Mouse (Mus musculus): ENCODE data around the gene Ypel1.

The Ypel1 gene

DNA sequence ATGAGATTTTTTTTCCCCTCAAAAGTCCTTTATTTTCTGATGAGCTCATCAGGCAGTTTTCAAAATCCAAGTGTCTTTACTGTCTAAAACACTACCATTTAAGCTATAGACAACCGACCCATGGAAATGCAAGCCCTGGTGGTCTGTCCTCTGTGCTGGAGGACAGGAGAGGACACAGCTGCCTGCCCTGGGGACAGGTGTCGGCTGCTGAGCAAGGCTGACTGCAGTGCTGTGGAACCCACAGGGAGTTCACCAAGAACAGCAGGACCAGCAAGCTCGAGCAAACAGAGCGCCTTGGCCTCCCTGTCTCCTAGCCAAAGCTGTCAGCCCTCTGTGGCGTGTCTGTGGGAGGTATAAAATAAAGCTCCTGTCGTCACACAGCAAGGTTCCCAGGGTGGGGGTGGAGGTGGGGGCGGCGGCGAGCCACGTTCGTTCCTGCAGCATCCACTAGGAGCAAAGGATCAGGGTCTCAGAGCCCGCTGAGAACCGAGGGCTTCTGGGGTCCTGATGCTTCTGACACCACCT, 17.2 kb downstream of the Ypel1 start:
- DNase-seq (ENCODE audit: low spot score in 2 of 2): no peak

DNA sequence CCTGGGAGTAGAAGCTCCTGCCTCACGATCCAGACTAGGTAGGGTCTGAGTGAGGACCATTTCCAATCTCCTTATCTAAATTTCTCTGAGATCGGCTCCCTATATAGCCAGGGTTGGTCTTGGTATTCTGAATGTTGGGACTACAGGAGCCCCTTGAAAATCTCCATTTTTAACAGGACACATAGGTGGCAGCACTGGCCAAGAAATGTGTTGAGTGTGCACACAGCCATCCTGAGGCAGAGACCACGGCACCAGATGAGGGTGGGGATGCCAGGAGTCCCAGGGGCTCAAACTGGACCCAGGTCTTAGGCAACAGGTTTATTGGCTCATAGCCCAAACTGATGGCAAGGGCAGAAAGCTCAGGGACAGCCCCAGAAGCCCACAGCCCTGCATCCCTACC, 18.9 kb downstream of the Ypel1 start:
- no peak for DNase-seq (ENCODE audit: low spot score in 2 of 2)

DNA sequence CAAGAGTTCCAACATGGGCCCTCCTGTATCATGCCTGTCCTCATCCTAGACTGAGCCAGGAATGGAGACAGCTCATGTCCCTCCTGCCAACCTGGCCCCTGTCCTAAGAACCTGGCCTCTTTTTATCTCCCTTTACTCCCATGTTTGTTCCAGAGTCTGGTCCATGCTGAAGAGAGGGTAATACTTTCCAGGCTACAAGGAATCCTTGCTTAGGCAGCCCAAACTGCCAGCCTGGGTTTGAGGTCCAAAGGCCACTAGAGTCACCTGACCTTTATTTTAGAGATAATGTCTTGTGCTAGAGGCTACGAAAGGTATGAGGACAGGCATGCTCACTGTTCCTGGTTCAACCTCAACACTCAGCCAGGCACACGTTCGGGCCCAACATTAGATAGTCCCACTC, 27.4 kb downstream of the Ypel1 start:
- DNase-seq (ENCODE audit: low spot score in 2 of 2): no peak

DNA sequence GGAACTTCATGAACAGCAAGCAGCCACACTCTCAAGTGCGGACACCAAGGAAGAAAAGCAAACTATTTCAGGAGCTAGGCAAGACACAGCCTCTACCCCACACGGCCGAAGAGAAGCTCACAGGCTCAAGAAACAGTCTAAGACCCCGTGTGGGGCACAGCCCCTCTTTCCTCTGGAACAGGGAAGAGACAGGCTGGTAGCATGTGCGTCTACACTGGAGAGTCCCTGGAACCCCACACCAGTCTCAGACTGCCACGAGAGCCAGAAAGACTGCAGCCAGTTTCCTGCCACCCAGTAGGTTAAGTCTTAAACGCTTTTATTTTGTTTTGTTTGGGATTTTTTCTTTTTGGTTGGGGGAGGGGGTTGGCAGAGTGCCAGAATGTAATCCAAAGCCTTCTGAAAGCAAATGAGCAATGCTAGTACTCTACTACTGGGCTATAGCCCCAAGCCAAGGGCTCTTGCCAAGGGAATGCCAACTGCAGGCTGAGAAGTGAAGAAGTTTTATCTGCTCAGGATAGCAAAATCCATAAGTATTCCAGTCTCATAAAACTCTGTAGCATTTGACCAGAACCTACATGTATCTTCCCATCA, 33.2 kb downstream of the Ypel1 start:
- no peak for DNase-seq (ENCODE audit: low spot score in 2 of 2)

DNA sequence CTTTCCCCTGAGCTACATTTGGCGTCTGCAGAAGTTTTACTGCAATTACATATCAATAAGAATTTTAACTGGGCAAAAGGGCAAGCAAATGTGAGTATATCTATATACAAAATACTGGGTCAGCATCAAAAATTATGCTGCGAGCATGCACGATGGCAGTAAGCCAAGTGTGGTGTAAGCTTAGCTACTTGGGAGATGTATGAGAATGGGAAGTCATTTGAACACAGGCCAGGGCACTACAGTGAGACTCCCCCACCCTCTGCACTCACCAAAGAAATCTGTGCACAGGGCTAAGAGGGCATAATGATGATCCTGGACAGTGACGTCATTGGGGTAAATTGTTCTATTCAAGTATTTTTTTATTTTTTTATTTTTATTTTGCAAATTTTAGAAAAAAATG, 35.1 kb downstream of the Ypel1 start:
- DNase-seq (ENCODE audit: low spot score in 2 of 2): no peak

DNA sequence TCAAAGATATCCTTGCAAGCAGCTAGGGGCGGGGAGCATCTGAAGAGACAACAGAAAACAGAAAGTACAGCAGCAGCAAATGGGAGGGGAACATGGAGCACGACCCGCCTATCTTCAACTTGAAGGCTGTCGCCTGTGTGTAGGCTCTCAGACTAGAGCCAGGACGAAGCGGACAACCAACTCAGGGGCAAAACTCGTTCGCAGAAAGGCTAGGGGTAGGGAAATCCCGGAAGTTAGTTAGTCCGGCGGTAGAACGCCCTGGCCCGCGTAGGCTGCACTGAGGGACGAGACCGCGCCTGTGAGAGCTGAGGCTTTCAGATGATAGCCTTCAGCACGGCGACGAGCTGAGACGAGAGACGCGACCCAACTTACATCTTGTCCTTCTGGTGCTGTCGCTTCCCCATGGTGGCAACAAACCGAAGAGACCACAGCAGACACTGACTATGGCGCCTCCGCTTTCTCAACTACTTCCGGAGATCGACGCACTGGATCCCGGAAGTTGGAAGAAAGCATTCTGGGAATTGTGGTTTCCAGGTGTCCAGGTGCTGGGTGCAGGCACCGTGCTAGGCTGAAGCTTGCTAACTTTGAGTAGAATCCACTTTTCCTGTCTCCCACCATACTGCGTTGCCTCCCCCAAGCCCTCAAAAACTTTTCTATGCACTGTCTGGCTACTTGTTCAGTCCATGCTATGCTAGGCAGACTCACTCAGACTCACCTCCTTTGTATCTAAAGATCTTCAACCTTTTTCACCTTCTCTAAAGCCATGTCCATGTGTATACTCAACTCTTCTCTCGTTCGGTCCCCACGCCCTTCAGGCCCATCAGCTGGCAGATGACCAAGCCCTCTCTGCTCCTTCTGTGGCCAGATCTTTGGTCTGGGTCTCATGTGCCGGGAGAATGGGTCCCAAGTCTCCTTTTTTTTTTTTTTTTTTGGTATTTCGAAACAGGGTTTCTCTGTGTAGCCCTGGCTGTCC, 41.6 kb downstream of the Ypel1 start, which contains the start of gene Ppil2:
Gene Ppil2, minus strand, starts transcription at position 487 of the 973 bp plus-strand sequence.
- DNase-seq (ENCODE audit: low spot score in 2 of 2): peak; percentile 56 to 64

DNA sequence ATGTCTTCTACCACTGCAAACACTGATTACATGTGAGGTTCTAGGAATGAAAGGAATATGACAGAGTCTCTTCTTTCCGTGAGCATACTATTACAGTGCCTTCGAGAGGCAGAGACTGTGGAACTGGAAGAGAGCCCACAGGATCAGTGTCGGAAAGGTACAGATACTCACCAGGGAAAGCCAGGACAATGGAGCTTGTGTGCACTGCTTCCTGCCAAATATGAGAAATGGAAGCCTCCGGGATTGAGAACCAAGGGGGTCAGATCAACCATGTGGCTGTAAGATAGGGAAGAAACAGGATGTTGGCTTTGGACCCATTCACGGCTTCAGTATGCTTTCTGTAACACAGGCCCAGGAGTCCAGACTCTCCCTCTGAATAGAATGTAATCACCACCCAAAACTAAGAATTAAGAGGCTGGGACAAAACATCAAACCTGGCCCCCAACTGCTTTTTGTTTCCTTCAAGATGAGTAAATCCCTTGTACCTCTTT, 47.9 kb downstream of the Ypel1 start:
- DNase-seq (ENCODE audit: low spot score in 2 of 2): no peak

DNA sequence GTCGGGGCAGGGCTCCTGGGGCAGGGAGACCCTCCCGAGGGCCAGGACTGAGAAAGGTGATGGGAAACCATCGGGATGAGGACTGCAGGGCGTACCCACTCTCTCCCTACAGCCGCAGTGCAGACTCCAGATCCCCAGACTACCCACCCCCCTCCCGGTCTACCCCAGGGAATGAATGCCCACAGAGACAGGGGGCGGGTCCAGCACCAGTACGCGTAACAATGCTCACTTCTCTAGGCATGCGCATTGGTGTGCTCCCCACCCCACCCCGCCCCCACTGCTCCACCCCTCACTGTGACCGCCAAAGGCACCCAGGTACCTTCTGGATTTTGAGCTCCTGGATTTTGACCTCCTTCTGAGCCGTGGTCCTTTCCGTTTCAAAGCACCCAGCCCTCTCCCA, 52.1 kb downstream of the Ypel1 start:
- no peak for DNase-seq (ENCODE audit: low spot score in 2 of 2)

DNA sequence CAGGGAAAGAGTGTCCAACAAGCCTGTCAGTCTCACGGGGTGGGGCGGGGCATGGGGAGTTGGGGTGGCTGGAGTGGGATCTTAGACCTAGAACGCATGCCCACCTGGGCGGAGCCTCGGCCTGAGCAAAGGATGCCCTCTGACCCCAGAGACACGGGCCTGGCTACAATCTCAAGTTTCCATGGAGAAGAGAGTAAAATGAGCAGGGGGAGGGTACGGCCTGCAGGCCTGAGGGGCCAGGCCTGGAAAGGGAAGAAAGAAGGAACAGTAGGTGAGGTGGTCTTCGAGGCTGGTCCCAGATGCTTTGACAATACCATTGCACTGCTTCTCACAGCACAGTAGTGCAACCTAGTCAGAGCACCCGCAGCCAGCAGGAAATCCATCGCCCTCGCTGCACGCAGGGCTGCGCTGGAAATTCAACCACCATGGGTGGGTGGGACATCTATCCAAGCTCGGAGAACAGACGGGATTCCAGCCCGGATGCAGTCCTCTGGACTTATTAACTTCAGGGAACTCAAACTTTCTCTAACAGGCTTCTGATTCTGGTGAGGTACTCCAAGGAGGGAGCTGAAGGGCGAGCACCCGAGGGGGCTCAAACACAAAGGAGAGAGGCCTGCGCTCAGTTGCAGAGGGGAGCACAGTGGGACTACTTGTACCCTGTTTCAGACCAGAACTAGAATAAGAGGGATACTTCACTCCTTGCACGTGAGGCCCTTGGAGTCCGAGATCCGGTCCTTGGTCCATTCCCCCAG, 54.8 kb downstream of the Ypel1 start:
- DNase-seq (ENCODE audit: low spot score in 2 of 2): no peak

DNA sequence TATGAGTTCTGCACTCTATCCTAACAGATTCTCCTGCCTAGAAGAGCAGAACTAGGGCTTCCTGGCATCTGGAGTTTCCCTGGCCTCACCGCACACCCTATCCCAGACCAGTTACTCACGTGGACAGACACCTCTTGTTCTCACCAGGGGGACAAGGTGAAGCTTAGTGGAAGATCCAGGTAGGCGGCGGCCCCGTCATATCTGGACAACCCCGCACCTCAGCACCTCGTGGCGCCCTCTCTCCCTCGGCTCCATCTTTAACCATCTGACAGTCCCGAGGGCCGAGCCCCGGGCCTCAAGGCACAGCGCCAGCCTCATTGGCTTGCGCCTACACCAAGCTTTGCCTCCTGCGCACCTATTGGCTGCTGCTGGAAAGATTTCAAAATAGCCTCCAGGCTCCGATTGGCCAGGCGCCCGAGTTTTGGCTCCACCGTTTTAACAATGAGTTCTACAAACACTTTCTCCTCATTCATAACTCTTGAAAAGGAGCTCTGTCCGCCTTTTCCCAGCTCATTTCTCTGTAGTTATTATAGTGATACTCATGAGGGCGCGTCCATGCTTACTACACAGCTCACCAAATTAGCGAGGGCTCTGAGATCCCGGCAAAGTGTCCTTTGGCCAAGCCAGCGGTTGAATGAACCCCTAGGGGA, 55.5 kb downstream of the Ypel1 start, which contains the start of gene 2610318N02Rik:
Gene 2610318N02Rik, minus strand, starts transcription at position 297 of the 650 bp plus-strand sequence.
- DNase-seq (ENCODE audit: low spot score in 2 of 2): peak; percentile 28 to 76

DNA sequence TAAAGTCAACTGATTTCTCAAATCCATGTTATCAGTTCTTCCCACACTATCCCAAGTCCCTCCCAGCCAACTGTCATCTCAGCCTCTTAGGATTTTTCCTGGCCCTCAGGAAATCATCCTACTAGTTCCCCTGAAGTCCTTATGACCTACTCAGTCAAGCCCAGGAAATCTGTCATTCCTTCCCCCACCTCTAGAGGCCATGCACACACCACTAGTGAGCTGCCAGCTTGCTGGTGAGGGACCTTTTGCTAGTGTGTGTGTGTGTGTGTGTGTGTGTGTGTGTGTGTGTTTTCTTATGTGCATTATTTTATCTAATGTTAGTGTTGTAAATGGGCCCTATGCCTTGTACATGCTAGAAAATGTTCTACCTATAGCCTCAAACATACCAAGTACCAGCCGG, 57.8 kb downstream of the Ypel1 start:
- DNase-seq (ENCODE audit: low spot score in 2 of 2): peak in 1 of 2 experiments; percentile 41

DNA sequence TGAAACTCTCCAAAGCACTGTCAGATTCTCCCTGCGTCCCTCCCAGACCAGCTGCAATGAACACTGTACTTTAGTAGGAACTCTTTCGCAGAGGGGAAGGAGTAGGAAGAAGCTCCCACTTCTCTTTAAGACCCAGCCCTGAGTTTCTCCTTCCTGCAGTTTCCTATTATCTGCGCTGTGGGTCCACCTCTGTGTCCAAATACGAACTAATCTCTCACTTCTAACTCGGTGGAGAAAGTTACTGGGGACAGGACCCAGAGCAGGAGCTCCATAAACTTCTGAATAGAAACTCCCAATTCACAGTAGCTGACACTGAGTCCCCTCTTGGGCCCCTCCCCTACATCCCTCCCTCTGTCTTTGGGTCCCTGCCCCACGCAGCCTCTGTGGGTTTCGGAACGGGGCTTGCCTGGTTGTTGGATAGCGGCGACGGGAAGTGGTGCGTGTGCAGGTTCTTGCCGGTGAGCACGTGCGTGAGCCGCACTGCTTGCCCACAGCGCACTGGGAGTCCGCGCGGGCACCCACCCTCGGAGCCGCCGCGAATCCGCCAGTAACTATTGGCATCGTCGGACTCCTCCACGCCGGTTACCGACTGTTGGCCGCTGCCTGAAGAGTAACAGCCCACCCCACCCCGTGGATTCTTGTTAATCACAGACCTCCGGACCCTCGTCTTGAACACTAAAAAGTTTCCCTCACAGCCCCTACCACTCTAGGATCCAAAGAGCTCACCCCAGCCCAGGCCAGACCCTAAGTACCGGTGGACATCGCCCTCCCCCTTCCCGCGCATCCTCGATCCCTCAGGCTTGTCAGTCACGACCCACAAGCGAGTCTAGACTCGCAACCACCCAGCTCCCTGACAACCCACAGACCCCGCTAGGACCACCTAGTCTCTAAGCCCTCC, 61.9 kb downstream of the Ypel1 start:
- peak in 1 of 2 experiments; percentile 4 for DNase-seq (ENCODE audit: low spot score in 2 of 2)

DNA sequence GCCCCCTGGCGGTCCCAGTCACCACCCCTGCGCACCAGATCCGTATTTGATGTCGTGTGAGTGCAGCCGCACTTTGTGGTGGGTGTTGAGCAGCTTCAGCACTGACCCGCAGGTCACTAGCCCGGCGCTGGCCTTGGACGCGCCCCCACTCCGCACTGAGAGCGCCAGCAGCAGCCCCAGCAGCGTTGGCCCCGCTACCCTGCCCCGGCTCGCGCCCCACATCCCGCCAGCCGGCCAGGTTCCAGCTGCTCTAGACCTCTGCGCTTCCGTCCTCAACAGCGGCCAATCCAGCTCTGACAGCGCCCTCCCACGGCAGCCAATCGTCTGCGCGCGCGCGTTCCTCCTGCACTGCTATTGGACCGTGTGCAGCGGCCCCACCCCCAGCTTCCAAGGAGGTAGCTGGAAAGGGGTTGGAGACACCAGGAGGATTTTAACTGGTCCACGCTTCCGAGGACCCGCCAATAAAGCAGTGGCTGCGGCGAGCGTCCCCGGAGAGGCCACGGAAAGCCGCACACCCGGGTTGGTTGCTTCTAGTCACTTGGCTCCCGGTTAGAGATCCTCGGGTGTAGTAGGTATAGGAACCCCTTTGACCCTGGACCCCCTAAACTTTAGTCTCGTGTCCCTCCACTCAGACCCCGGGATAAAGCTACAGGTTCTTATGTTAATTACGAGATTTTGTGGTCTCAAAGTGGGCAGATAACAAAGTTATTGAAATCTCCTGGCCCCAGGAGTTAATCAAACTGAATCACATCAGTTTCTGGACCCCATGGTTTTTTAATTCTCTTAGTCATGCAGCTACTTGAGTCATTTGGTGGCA, 62.8 kb downstream of the Ypel1 start, which contains the start of gene Sdf2l1:
Gene Sdf2l1, minus strand, starts transcription at position 295 of the 817 bp plus-strand sequence.
- peak; percentile 93 to 97 for DNase-seq (ENCODE audit: low spot score in 2 of 2)

DNA sequence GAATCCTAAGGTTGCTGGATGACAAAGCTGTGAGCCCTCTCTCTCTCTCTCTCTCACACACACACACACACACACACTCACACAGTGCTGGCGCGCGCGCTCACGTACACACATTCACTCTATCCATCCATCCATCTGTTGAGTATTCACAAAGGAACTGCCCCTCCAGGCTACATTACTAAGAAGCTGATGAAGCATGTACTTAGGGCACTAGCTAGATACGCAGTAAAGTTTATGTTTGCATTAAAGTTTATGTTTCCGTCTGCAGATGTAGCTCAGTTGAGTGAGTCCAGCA, 63.4 kb downstream of the Ypel1 start:
- DNase-seq (ENCODE audit: low spot score in 2 of 2): no peak
